Mouse (Mus musculus) liver, adult 2 months (tissue): ENCODE measurements around the gene Troap.

ENCODE experiments used
- CTCF ChIP-seq: fragments of 200-500 bp; IDR thresholded peaks from 2 replicates; pipeline ENCODE4 v1.5.1; 2011; ENCODE audit warnings: low read depth, low read length, control low read depth
- POLR2A ChIP-seq: fragments of 200-500 bp; IDR thresholded peaks from 2 replicates; pipeline ENCODE4 v1.6.1; 2011; ENCODE audit warnings: low read length, control low read depth; ENCODE audit not compliant: insufficient read depth; ENCODE audit errors: extremely low read depth

DNA sequence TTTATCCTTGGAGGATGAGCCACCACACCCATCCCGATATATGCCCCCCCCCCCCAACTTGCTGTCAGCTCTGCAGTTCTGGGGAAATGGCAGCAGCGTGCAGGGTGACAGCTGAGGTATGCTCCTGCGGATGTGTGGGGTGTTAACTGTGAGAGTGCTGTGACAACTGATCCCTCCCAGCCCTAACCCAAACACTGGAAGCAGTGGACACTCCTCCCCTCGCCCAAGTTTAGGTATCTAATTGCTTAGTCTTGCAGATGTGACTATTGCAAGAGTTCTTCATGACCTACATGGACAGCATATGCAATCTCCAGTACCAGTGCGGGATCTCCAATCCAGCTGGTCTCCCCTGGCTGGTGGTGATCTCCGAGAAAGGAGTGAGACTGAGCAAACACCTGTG, 21.0 kb downstream of the Troap start:
- TF ChIP-seq CTCF (no peak), POLR2A (no peak)
